Mouse (Mus musculus) hindbrain, embryonic 16.5 days (tissue): ENCODE data around the gene Pole. TPM values are rescaled to one million over a fixed set of nuclear protein-coding genes. Genes with fewer than 3 reads are reported as not detected.

ENCODE experiments used
- ATAC-seq: fragments of 200-750 bp; cut with Nextera tagmentation; 2 replicates; pipeline ENCODE4 v1.8.0; 2017; ENCODE audit warnings: moderate TSS enrichment, moderate library complexity
- H3K27ac ChIP-seq: fragments of 300-500 bp; sonication (generic); 2 replicates; pipeline ENCODE4 v1.5.1; 2014; ENCODE audit warnings: low read depth, mild to moderate bottlenecking, control low read depth, low read length, moderate library complexity
- H3K27me3 ChIP-seq: fragments of 300-500 bp; sonication (generic); replicated peaks from 2 replicates; pipeline ENCODE4 v1.6.1; 2014; ENCODE audit warnings: low read length; ENCODE audit not compliant: control insufficient read depth, insufficient read depth
- H3K36me3 ChIP-seq: fragments of 300-500 bp; sonication (generic); 2 replicates; pipeline ENCODE4 v1.6.1; 2014; ENCODE audit warnings: mild to moderate bottlenecking, low read length, moderate library complexity, mixed read lengths; ENCODE audit not compliant: control insufficient read depth, insufficient read depth
- H3K4me1 ChIP-seq: fragments of 300-500 bp; sonication (generic); 2 replicates; pipeline ENCODE4 v1.6.1; 2014; ENCODE audit warnings: low read depth, low read length; ENCODE audit not compliant: control insufficient read depth, insufficient read depth
- H3K4me2 ChIP-seq: fragments of 300-500 bp; sonication (generic); 2 replicates; pipeline ENCODE4 v1.6.1; 2014; ENCODE audit warnings: mild to moderate bottlenecking, low read length, control low read depth, moderate library complexity
- H3K4me3 ChIP-seq: fragments of 300-500 bp; sonication (generic); 2 replicates; pipeline ENCODE4 v1.5.1; 2014; ENCODE audit warnings: mild to moderate bottlenecking, low read length, control low read depth, moderate library complexity
- H3K9ac ChIP-seq: fragments of 300-500 bp; sonication (generic); 2 replicates; pipeline ENCODE4 v1.6.1; 2014; ENCODE audit warnings: low read depth, mild to moderate bottlenecking, control low read depth, low read length, moderate library complexity
- H3K9me3 ChIP-seq: fragments of 300-500 bp; sonication (generic); 2 replicates; pipeline ENCODE4 v1.6.1; 2014; ENCODE audit warnings: mild to moderate bottlenecking, low read length, moderate library complexity; ENCODE audit not compliant: control insufficient read depth
- WGBS: fragments of 180-500 bp; shearing (Covaris S2); extraction: QIAGEN DNeasy Blood & Tissue Kit; methylation state at CpG from one replicate; pipeline ENCODE4 v1.1.7; 2014; 5-methylcytosine and 5-hydroxymethylcytosine counted together
- polyA plus RNA-seq: library from polyadenylated mRNA; unstranded; fragments of >200 nt; fragmentation: Nextera tagmentation; extraction: Ambion mirVana; gene quantifications from 2 replicates; pipeline ENCODE4 v1.2.1, GENCODE M21; 2015

Gene Pole
- polyA plus RNA-seq, 1 experiment from 2014 or later: 7.1 TPM

GRCm38 (mm10) chr5:110313127-110313526 is 27.0 kb downstream of the Pole start:
- H3K9me3 ChIP-seq: no peaks in the 10 kb centered on the region
- WGBS: 94% methylated on average over 3 of the region's 3 CpGs
- no peak overlapping the region for H3K4me2 ChIP-seq
- H3K27ac ChIP-seq: no peak overlapping the region
- H3K9ac ChIP-seq: no peak overlapping the region; the same call in 1 of the 2 replicates
- H3K4me3 ChIP-seq: no peak overlapping the region
- ATAC-seq: no peak
- H3K4me1 ChIP-seq: no peaks in the 10 kb centered on the region
- no peaks in the 10 kb centered on the region for H3K36me3 ChIP-seq
- no peaks in the 10 kb centered on the region for H3K27me3 ChIP-seq

GRCm38 (mm10) chr5:110330508-110330907 is 44.4 kb downstream of the Pole start:
- Histone ChIP-seq H3K9ac (no peak overlapping the region), H3K4me1 (no peaks in the 10 kb centered on the region), H3K9me3 (no peaks in the 10 kb centered on the region), H3K4me3 (no peak overlapping the region), H3K36me3 (0 out of 2 replicates have a peak, but pooled peaks cover 13% of the 10 kb centered on the region), H3K4me2 (no peak overlapping the region), H3K27ac (no peak overlapping the region), H3K27me3 (no peaks in the 10 kb centered on the region)
- WGBS: 95% methylated on average over 3 of the region's 3 CpGs
- ATAC-seq: no peak

DNA sequence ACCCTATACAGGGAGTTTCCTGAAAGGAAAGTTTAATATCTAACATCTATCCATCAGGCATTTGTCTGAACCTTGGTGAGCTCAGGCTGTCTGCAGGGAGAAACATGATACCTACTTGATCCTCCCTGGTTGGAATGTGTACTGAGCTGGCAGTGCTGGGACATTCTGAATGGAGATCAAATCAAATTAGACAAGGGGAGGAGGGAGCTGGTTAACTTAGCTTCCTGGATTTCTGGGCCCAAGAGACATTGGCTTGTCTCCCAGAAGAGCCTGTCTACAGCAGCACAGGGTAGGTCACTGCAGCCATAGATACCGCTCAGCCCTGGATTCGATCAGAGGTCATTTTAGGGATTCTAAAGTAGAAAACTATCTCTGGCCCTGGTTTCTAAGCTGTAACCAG is 52.7 kb downstream of the Pole start:
- Histone ChIP-seq H3K9me3 (no peaks in the 10 kb centered on the region), H3K27me3 (peaks cover 2% of the 10 kb centered on the region), H3K27ac (no peak overlapping the region), H3K9ac (no peak overlapping the region), H3K4me3 (no peak overlapping the region), H3K4me1 (peaks cover 7% of the 10 kb centered on the region; the same call in 1 of the 2 replicates), H3K36me3 (no peaks in the 10 kb centered on the region), H3K4me2 (no peak overlapping the region)
- ATAC-seq: no peak
- 85% methylated on average over 2 of the region's 2 CpGs for WGBS

- no peak within 1 kb of the TSS for H3K27ac ChIP-seq
- peaks cover 7% of the 10 kb centered on the region; the same call in 1 of the 2 replicates for H3K4me1 ChIP-seq
- H3K27me3 ChIP-seq: peaks cover 3% of the 10 kb centered on the region
- 2% methylated on average over 42 of the region's 43 CpGs for WGBS
- peak within 1 kb of the TSS; percentile 98 for H3K4me2 ChIP-seq
- peak; percentile 79 for ATAC-seq
- H3K4me3 ChIP-seq: peak within 1 kb of the TSS; percentile 63
- H3K9ac ChIP-seq: peak within 1 kb of the TSS; percentile 77
- H3K9me3 ChIP-seq: no peaks in the 10 kb centered on the region
- no peaks in the 10 kb centered on the region for H3K36me3 ChIP-seq
These were observed 56.7 kb downstream of the Pole start, which contains the start of gene P2rx2 for GRCm38 (mm10) chr5:110342648-110343284. Gene P2rx2 (minus strand): TSS chr5:110343212.

DNA sequence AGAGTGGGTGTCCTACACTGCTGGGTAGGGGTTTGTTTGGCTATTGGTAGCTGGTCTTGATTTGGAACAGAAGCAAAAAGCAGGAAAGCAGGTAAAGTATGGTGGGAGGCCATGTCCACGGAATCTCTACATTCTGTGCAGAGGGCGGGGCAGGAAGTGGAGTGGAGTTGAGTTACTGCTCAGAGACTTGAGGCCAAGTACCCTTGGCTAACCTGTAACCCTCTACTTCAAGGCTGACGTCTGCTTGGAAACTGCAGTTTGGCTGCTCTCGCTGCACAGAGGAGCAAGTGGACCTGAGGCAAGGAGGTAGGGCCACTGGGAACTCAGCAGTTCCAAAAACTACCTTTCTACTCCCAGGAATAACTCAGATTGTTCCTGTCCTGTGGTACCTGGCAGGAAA is 58.4 kb downstream of the Pole start, which contains the start of gene Lrcol1:
TSS of gene Lrcol1 (plus strand) at position 207 of the 400 bp plus-strand sequence.
- H3K36me3 ChIP-seq: no peaks in the 10 kb centered on the region
- no peak for ATAC-seq
- WGBS: 90% methylated on average over 4 of the region's 4 CpGs
- H3K4me2 ChIP-seq: no peak within 1 kb of the TSS
- peaks cover 7% of the 10 kb centered on the region; the same call in 1 of the 2 replicates for H3K4me1 ChIP-seq
- H3K27me3 ChIP-seq: peaks cover 3% of the 10 kb centered on the region
- H3K4me3 ChIP-seq: no peak within 1 kb of the TSS
- H3K9me3 ChIP-seq: no peaks in the 10 kb centered on the region
- no peak within 1 kb of the TSS for H3K9ac ChIP-seq
- no peak within 1 kb of the TSS for H3K27ac ChIP-seq

GRCm38 (mm10) chr5:110345553-110345952 is 59.4 kb downstream of the Pole start:
- Histone ChIP-seq H3K36me3 (no peaks in the 10 kb centered on the region), H3K4me1 (peaks cover 7% of the 10 kb centered on the region; the same call in 1 of the 2 replicates), H3K27me3 (peaks cover 3% of the 10 kb centered on the region), H3K4me3 (no peak overlapping the region), H3K4me2 (no peak overlapping the region), H3K27ac (no peak overlapping the region), H3K9me3 (no peaks in the 10 kb centered on the region), H3K9ac (no peak overlapping the region)
- no peak for ATAC-seq
- 79% methylated on average over 4 of the region's 4 CpGs for WGBS

GRCm38 (mm10) chr5:110347006-110347405 is 60.9 kb downstream of the Pole start:
- Histone ChIP-seq H3K36me3 (no peaks in the 10 kb centered on the region), H3K27ac (no peak overlapping the region), H3K4me2 (no peak overlapping the region), H3K9ac (no peak overlapping the region), H3K9me3 (no peaks in the 10 kb centered on the region), H3K27me3 (peaks cover 3% of the 10 kb centered on the region; the same call in 1 of the 2 replicates), H3K4me3 (no peak overlapping the region), H3K4me1 (peaks cover 7% of the 10 kb centered on the region; the same call in 1 of the 2 replicates)
- 86% methylated on average over 8 of the region's 8 CpGs for WGBS
- ATAC-seq: no peak

GRCm38 (mm10) chr5:110354716-110355115 is 68.6 kb downstream of the Pole start:
- no peak for ATAC-seq
- WGBS: 13% methylated on average over 7 of the region's 7 CpGs
- H3K27ac ChIP-seq: no peak overlapping the region
- H3K9me3 ChIP-seq: no peaks in the 10 kb centered on the region
- H3K4me1 ChIP-seq: no peaks in the 10 kb centered on the region
- H3K4me3 ChIP-seq: no peak overlapping the region
- no peak overlapping the region for H3K4me2 ChIP-seq
- peaks cover 6% of the 10 kb centered on the region; the same call in 1 of the 2 replicates for H3K27me3 ChIP-seq
- no peaks in the 10 kb centered on the region for H3K36me3 ChIP-seq
- no peak overlapping the region for H3K9ac ChIP-seq

DNA sequence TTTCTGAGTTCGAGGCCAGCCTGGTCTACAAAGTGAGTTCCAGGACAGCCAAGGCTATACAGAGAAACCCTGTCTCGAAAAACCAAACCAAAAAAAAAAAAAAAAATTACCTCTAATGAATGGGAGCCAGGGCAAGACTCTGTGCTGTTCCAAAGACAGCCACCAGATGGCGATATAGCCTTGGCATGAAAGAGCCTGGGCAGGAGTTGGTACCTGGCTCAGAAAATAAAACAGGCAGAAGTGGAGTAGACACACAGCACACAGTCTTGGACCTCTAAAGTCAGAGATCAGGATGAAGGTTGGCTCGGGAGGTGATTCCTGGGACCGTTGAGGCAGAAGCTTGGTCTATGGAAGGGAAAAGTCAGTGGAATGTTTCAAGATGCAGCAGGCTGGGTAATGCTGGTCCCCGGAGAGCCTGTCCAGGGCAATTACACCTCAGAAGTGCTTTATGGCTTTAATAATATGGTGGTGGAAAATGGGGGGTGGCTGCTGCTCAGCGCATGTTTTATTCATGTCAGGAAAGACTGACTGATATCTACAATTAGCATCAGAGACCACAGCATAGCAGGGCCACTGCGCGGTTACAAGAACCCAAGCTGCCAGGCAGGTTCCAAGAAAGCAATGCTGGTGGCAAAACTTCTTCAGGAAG is 71.5 kb downstream of the Pole start:
- ATAC-seq: peak; percentile 72
- Histone ChIP-seq H3K4me1 (no peaks in the 10 kb centered on the region), H3K4me2 (no peak overlapping the region), H3K4me3 (no peak overlapping the region), H3K36me3 (no peaks in the 10 kb centered on the region), H3K9ac (no peak overlapping the region), H3K9me3 (no peaks in the 10 kb centered on the region), H3K27me3 (peaks cover 6% of the 10 kb centered on the region; the same call in 1 of the 2 replicates), H3K27ac (no peak overlapping the region)
- 42% methylated on average over 8 of the region's 9 CpGs for WGBS
